Mouse (Mus musculus): ENCODE measurements at regions not wholly inside any gene's neighbourhood (a gene's known extent, or its start where the extent isn't known, plus 50 kb on each side); places are given as distances from the start of the nearest gene placed in this dataset.

- no peak overlapping the region for H3K4me2 ChIP-seq
- no peaks in the 10 kb centered on the region for H3K4me1 ChIP-seq (ENCODE audit: insufficient read depth)
- no peaks in the 10 kb centered on the region for H3K9me3 ChIP-seq (ENCODE audit: low read depth, low read length)
- no peak for DNase-seq
- no peak overlapping the region for H3K4me3 ChIP-seq (ENCODE audit: low read depth, low read length)
- no peak for TF ChIP-seq CTCF (IDR thresholded peaks at IDR 0.05; ENCODE audit: low read depth)
- H3K9ac ChIP-seq, result no peak overlapping the region
- H3K27ac ChIP-seq (ENCODE audit: low read depth), result no peak overlapping the region
- no peak for ATAC-seq (ENCODE audit: insufficient read depth)
- WGBS, result 57% methylated on average over 1 of the region's 1 CpGs
- H3K36me3 ChIP-seq (ENCODE audit: insufficient read depth), result no peaks in the 10 kb centered on the region
- H3K27me3 ChIP-seq (ENCODE audit: insufficient read depth, low read length), result no peaks in the 10 kb centered on the region
Observed at GRCm38 (mm10) chr11:110716369-110716768, 251.5 kb upstream of the Kcnj16 start.

- H3K9ac ChIP-seq, result no peak overlapping the region
- no peaks in the 10 kb centered on the region for H3K36me3 ChIP-seq (ENCODE audit: insufficient read depth)
- ATAC-seq (ENCODE audit: insufficient read depth) (no peak), DNase-seq (no peak)
- no peak overlapping the region for H3K27ac ChIP-seq (ENCODE audit: low read depth)
- no peaks in the 10 kb centered on the region for H3K9me3 ChIP-seq (ENCODE audit: low read depth, low read length)
- H3K4me2 ChIP-seq, result no peak overlapping the region
- no peaks in the 10 kb centered on the region for H3K4me1 ChIP-seq (ENCODE audit: insufficient read depth)
- TF ChIP-seq CTCF (IDR thresholded peaks at IDR 0.05; ENCODE audit: low read depth), result no peak
- 74% methylated on average over 5 of the region's 5 CpGs for WGBS
- H3K27me3 ChIP-seq (ENCODE audit: insufficient read depth, low read length), result no peaks in the 10 kb centered on the region
- H3K4me3 ChIP-seq (ENCODE audit: low read depth, low read length), result no peak overlapping the region
Observed at GRCm38 (mm10) chr11:110722701-110723100, 245.1 kb upstream of the Kcnj16 start.

- Histone ChIP-seq H3K4me1 (ENCODE audit: insufficient read depth) (no peaks in the 10 kb centered on the region), H3K4me2 (no peak overlapping the region), H3K36me3 (ENCODE audit: insufficient read depth) (no peaks in the 10 kb centered on the region), H3K9ac (no peak overlapping the region), H3K9me3 (ENCODE audit: low read depth, low read length) (no peaks in the 10 kb centered on the region), H3K27me3 (ENCODE audit: insufficient read depth, low read length) (no peaks in the 10 kb centered on the region), H3K4me3 (ENCODE audit: low read depth, low read length) (no peak overlapping the region), H3K27ac (ENCODE audit: low read depth) (no peak overlapping the region)
- DNase-seq (no peak), ATAC-seq (ENCODE audit: insufficient read depth) (no peak)
- no peak for TF ChIP-seq CTCF (IDR thresholded peaks at IDR 0.05; ENCODE audit: low read depth)
- WGBS, result 82% methylated on average over 6 of the region's 6 CpGs
Observed at GRCm38 (mm10) chr11:110723971-110724370, 243.9 kb upstream of the Kcnj16 start.

- 74% methylated on average over 3 of the region's 3 CpGs for WGBS
- no peak for DNase-seq
- no peaks in the 10 kb centered on the region for H3K27me3 ChIP-seq (ENCODE audit: insufficient read depth, low read length)
Observed at GRCm38 (mm10) chr11:110727357-110727961, 240.4 kb upstream of the Kcnj16 start.

GRCm38 (mm10) chr11:110731510-110731909, 236.3 kb upstream of the Kcnj16 start:
- ATAC-seq (ENCODE audit: insufficient read depth), result no peak
- no peaks in the 10 kb centered on the region for H3K36me3 ChIP-seq (ENCODE audit: insufficient read depth)
- DNase-seq, result no peak
- WGBS, result 64% methylated on average over 3 of the region's 3 CpGs
- no peak for TF ChIP-seq CTCF (IDR thresholded peaks at IDR 0.05; ENCODE audit: low read depth)
- H3K4me2 ChIP-seq, result no peak overlapping the region
- H3K4me1 ChIP-seq (ENCODE audit: insufficient read depth), result no peaks in the 10 kb centered on the region
- no peaks in the 10 kb centered on the region for H3K9me3 ChIP-seq (ENCODE audit: low read depth, low read length)
- H3K27me3 ChIP-seq (ENCODE audit: insufficient read depth, low read length), result no peaks in the 10 kb centered on the region
- no peak overlapping the region for H3K4me3 ChIP-seq (ENCODE audit: low read depth, low read length)
- H3K9ac ChIP-seq, result no peak overlapping the region
- no peak overlapping the region for H3K27ac ChIP-seq (ENCODE audit: low read depth)

More at GRCm38 (mm10) chr11:110727357-110727961, 240.4 kb upstream of the Kcnj16 start:
- no peak for TF ChIP-seq CTCF (IDR thresholded peaks at IDR 0.05; ENCODE audit: low read depth)
- no peaks in the 10 kb centered on the region for H3K9me3 ChIP-seq (ENCODE audit: low read depth, low read length)
- no peak overlapping the region for H3K27ac ChIP-seq (ENCODE audit: low read depth)
- no peak overlapping the region for H3K4me2 ChIP-seq
- no peak overlapping the region for H3K4me3 ChIP-seq (ENCODE audit: low read depth, low read length)
- ATAC-seq (ENCODE audit: insufficient read depth), result no peak
- no peaks in the 10 kb centered on the region for H3K4me1 ChIP-seq (ENCODE audit: insufficient read depth)
- H3K9ac ChIP-seq, result no peak overlapping the region
- no peaks in the 10 kb centered on the region for H3K36me3 ChIP-seq (ENCODE audit: insufficient read depth)

GRCm38 (mm10) chr11:110774128-110774527, 193.7 kb upstream of the Kcnj16 start:
- Histone ChIP-seq H3K9ac (no peak overlapping the region), H3K4me3 (ENCODE audit: low read depth, low read length) (no peak overlapping the region), H3K27ac (ENCODE audit: low read depth) (no peak overlapping the region), H3K4me1 (ENCODE audit: insufficient read depth) (no peaks in the 10 kb centered on the region), H3K27me3 (ENCODE audit: insufficient read depth, low read length) (no peaks in the 10 kb centered on the region), H3K9me3 (ENCODE audit: low read depth, low read length) (no peaks in the 10 kb centered on the region), H3K36me3 (ENCODE audit: insufficient read depth) (no peaks in the 10 kb centered on the region), H3K4me2 (no peak overlapping the region)
- DNase-seq (no peak), ATAC-seq (ENCODE audit: insufficient read depth) (no peak)
- no peak for TF ChIP-seq CTCF (IDR thresholded peaks at IDR 0.05; ENCODE audit: low read depth)

GRCm38 (mm10) chr11:110781492-110782276, 186.1 kb upstream of the Kcnj16 start:
- Histone ChIP-seq H3K36me3 (ENCODE audit: insufficient read depth) (no peaks in the 10 kb centered on the region), H3K4me2 (no peak overlapping the region), H3K4me1 (ENCODE audit: insufficient read depth) (no peaks in the 10 kb centered on the region), H3K27me3 (ENCODE audit: insufficient read depth, low read length) (no peaks in the 10 kb centered on the region), H3K27ac (ENCODE audit: low read depth) (no peak overlapping the region), H3K9ac (no peak overlapping the region), H3K9me3 (ENCODE audit: low read depth, low read length) (no peaks in the 10 kb centered on the region), H3K4me3 (ENCODE audit: low read depth, low read length) (no peak overlapping the region)
- TF ChIP-seq CTCF (IDR thresholded peaks at IDR 0.05; ENCODE audit: low read depth), result no peak
- DNase-seq (no peak), ATAC-seq (ENCODE audit: insufficient read depth) (no peak)
- 61% methylated on average over 3 of the region's 3 CpGs for WGBS
